Comparison of ENCODE assay signal across 22 mouse cellular contexts in the genomic region with DNA sequence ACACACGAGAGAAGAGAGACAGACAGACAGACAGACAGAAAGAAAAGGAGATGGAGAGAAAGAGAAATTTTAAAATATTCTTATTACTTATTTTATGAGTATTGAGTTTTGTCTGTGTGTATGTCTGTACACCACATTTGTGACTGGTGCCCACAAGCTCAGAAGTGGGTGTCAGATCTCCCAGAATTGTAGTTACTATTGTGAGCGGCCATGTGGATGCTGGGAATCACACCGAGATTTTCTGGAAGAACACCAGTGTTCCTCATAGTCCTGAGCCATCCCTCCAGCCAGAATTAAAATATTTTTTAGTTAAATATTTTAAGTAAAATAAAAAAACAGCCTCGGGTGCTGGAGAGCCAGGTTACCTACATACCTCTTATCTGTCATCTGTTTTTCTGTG.
DNase-seq lines count a peak whose midpoint lies in the region; ATAC-seq and TF ChIP-seq lines count a peak whose summit lies in the region.
"Had no signal": no experiment of that assay in that cellular context is flagged by ENCODE, and none has a peak within 500 bp of the region (broad histone marks: within the 10 kb centered on the region; RNA-seq: fewer than 3 reads in every experiment).

No protein-coding gene starts in this region.

- no peaks in the 10 kb centered on the region for H3K9me3 ChIP-seq in ES-E14 (ENCODE audit: control insufficient read depth, insufficient read depth, low read depth, low read length)
- H3K9me3 ChIP-seq: embryonic facial prominence, embryonic 13.5 days; embryonic facial prominence, embryonic 15.5 days; forebrain, embryonic 10.5 days; forebrain, embryonic 12.5 days had no signal

- ATAC-seq in megakaryocyte progenitor cell, adult 5-6 weeks (replicated peaks; ENCODE audit: poor library complexity): no peak
- ATAC-seq: forebrain, embryonic 14.5 days; forebrain, embryonic 16.5 days had no signal

- peak; percentile 23 for DNase-seq in right cerebral cortex, adult 18-20 months
- no peak for DNase-seq in right cerebral cortex, postnatal 25 days
- no peak for DNase-seq in ES-E14 (ENCODE audit: low read depth, low spot score)
- DNase-seq in adrenal gland, adult (ENCODE audit: inconsistent age in 2 of 2, low spot score in 1 of 2): no peak
- DNase-seq: adrenal gland, adult 8-10 months; adrenal gland, postnatal 14 days; adrenal gland, postnatal 36 days; cerebellum, adult 11 months; cerebellum, adult 18-20 months; cerebellum, adult 8-10 months; cerebellum, adult 9-11 months; cerebellum, postnatal 14 days; cerebellum, postnatal 36 days; embryo, embryonic 11 days had no signal

- no peaks in the 10 kb centered on the region for H3K36me3 ChIP-seq in ES-E14 (ENCODE audit: control insufficient read depth, insufficient read depth, low read length, poor library complexity, severe bottlenecking)
- H3K36me3 ChIP-seq: embryonic facial prominence, embryonic 13.5 days; embryonic facial prominence, embryonic 15.5 days; forebrain, embryonic 10.5 days; forebrain, embryonic 12.5 days had no signal

- no peak overlapping the region for H3K4me3 ChIP-seq in ES-E14 (ENCODE audit: insufficient read depth in 1 of 2, low read depth in 1 of 2, low read length in 2 of 2, poor library complexity in 1 of 2, severe bottlenecking in 1 of 2)
- H3K4me3 ChIP-seq: embryonic facial prominence, embryonic 13.5 days; embryonic facial prominence, embryonic 15.5 days; erythroblast, embryonic 14.5 days; forebrain, embryonic 10.5 days; forebrain, embryonic 12.5 days had no signal

- peaks cover 19 to 34% of the 10 kb centered on the region in 2 experiments for H3K4me1 ChIP-seq in ES-E14 (ENCODE audit: control insufficient read depth in 2 of 2, insufficient read depth in 2 of 2, low read length in 2 of 2, poor library complexity in 1 of 2)

- in situ Hi-C loops in ES-E14 (cut with MboI; ENCODE audit: low sequenced_read_pairs in 2 of 2, unreplicated experiment in 2 of 2): no loop called here

- H3K27ac ChIP-seq in ES-E14 (ENCODE audit: insufficient read depth, low read depth, low read length, poor library complexity, severe bottlenecking): peak overlapping the region; percentile 91; the same call in 1 of the 2 replicates
- H3K27ac ChIP-seq: embryonic facial prominence, embryonic 13.5 days; embryonic facial prominence, embryonic 15.5 days; forebrain, embryonic 10.5 days; forebrain, embryonic 12.5 days had no signal

- no peak overlapping the region for H3K9ac ChIP-seq in ES-E14 (ENCODE audit: insufficient read depth, low read depth, low read length, poor library complexity, severe bottlenecking)
- H3K9ac ChIP-seq: embryonic facial prominence, embryonic 13.5 days; embryonic facial prominence, embryonic 15.5 days; forebrain, embryonic 12.5 days had no signal

TF ChIP-seq in ES-E14, 5 proteins besides CTCF, POLR2A, EP300 and RAD21:
- TF ChIP-seq ZC3H11A (IDR thresholded peaks at IDR 0.05; ENCODE audit: borderline replicate concordance, low read depth, low read length) (no peak), HCFC1 (IDR thresholded peaks at IDR 0.05; ENCODE audit: borderline replicate concordance, insufficient read depth, low read length) (no peak), CHD2 (IDR thresholded peaks at IDR 0.05; ENCODE audit: low read depth, low read length) (no peak), ZNF384 (IDR thresholded peaks at IDR 0.05; ENCODE audit: low read depth, low read length) (no peak), MAFK (IDR thresholded peaks at IDR 0.05; ENCODE audit: insufficient read depth, low read depth, low read length) (no peak)
